Mouse (Mus musculus) megakaryocyte, embryonic 14.5 days (primary cell): ENCODE data around the gene Inafm2.

Experiments used
- FLI1 ChIP-seq: IDR thresholded peaks from 2 replicates; pipeline ENCODE4 v1.6.1; 2012; ENCODE audit warnings: low read length, inconsistent platforms, mixed read lengths
- GATA1 ChIP-seq: IDR thresholded peaks from 3 replicates; pipeline ENCODE4 v1.6.1; 2012; ENCODE audit warnings: mixed read lengths, low read length, inconsistent platforms, borderline replicate concordance

DNA sequence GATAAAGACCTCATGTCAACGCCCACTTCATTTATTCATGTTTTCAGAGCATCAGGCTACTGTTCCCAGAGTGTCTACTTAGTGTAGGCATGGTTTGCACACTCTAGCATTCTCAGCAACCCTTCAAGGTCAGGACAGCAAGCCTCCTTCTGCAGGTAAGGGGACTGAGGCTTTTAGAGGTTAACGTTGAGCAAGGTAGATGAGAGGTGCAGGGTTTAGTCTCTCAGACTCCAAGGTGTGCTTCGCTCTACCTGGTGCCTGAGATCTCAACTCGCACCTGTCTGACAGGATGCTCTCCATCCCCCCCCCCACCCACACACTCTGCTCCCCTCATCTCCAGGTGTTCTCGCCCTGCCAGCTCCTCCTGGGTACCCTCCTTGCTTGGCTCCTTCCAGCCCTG is 8.6 kb downstream of the Inafm2 start:
- TF ChIP-seq GATA1 (no peak), FLI1 (no peak)
